Mouse (Mus musculus) thymus, adult 2 months (tissue): Measurements from ENCODE around the gene Ppm1l. TPM values are rescaled to one million over a fixed set of nuclear protein-coding genes. Genes with fewer than 3 reads are reported as not detected.
"Not testable (repeated sequence)": the region's sequence is repeated elsewhere in the genome, so short reads cannot be mapped to it uniquely, and the experiment has no call there.

Source experiments
- DNase-seq: peaks from one replicate; pipeline ENCODE4 v3.0.0; 2021
- H3K27ac ChIP-seq: fragments of 200-500 bp; 2 replicates; pipeline ENCODE4 v1.5.1; 2012; ENCODE audit warnings: low read length, control low read depth; ENCODE audit not compliant: control insufficient read depth, insufficient read depth
- H3K27me3 ChIP-seq: fragments of 200-500 bp; 2 replicates; pipeline ENCODE4 v1.6.1; 2012; ENCODE audit warnings: mild to moderate bottlenecking, low read length, moderate library complexity, mixed read lengths; ENCODE audit not compliant: control insufficient read depth, insufficient read depth
- H3K36me3 ChIP-seq: fragments of 200-500 bp; 2 replicates; pipeline ENCODE4 v1.6.1; 2012; ENCODE audit warnings: mild to moderate bottlenecking, low read length, moderate library complexity; ENCODE audit not compliant: control insufficient read depth, insufficient read depth
- H3K4me1 ChIP-seq: fragments of 200-500 bp; replicated peaks from 2 replicates; pipeline ENCODE4 v1.6.1; 2012; ENCODE audit warnings: low read length; ENCODE audit not compliant: control insufficient read depth, insufficient read depth
- H3K4me3 ChIP-seq: fragments of 200-500 bp; 2 replicates; pipeline ENCODE4 v1.5.1; 2012; ENCODE audit warnings: mild to moderate bottlenecking, low read length, control low read depth, moderate library complexity; ENCODE audit not compliant: control insufficient read depth, insufficient read depth
- CTCF ChIP-seq: fragments of 200-500 bp; IDR thresholded peaks from 2 replicates; pipeline ENCODE4 v1.5.1; 2012; ENCODE audit warnings: mild to moderate bottlenecking, control low read depth, low read length, moderate library complexity, borderline replicate concordance; ENCODE audit not compliant: control insufficient read depth, poor library complexity, insufficient read depth; ENCODE audit errors: extremely low read depth
- POLR2A ChIP-seq: fragments of 200-500 bp; IDR thresholded peaks from 2 replicates; pipeline ENCODE4 v1.6.1; 2012; ENCODE audit warnings: mild to moderate bottlenecking, low read length, control low read depth, moderate library complexity; ENCODE audit not compliant: control insufficient read depth, poor library complexity, insufficient read depth; ENCODE audit errors: extremely low read depth
- WGBS: fragments of 180-500 bp; shearing (Covaris S2); methylation state at CpG from one replicate; pipeline ENCODE4 v1.1.7; 2018; 5-methylcytosine and 5-hydroxymethylcytosine counted together
- polyA plus RNA-seq: library from polyadenylated mRNA; depleted of rRNA; stranded (reverse); fragments of >200 nt; gene quantifications from 2 replicates; pipeline ENCODE4 v1.2.3, GENCODE M21; 2012

Gene Ppm1l
- polyA plus RNA-seq, 1 experiment = 2.6 TPM

- no peaks in the 10 kb centered on the region for H3K4me1 ChIP-seq
- no peaks in the 10 kb centered on the region for H3K36me3 ChIP-seq
- no peak for DNase-seq
- H3K27me3 ChIP-seq = no peaks in the 10 kb centered on the region
- H3K27ac ChIP-seq = no peak overlapping the region
- no peak overlapping the region for H3K4me3 ChIP-seq
- 90% methylated on average over 6 of the region's 6 CpGs for WGBS
- TF ChIP-seq CTCF = no peak
- no peak for TF ChIP-seq POLR2A
Measured at GRCm38 (mm10) chr3:69555511-69555910, 238.8 kb downstream of the Ppm1l start.

DNA sequence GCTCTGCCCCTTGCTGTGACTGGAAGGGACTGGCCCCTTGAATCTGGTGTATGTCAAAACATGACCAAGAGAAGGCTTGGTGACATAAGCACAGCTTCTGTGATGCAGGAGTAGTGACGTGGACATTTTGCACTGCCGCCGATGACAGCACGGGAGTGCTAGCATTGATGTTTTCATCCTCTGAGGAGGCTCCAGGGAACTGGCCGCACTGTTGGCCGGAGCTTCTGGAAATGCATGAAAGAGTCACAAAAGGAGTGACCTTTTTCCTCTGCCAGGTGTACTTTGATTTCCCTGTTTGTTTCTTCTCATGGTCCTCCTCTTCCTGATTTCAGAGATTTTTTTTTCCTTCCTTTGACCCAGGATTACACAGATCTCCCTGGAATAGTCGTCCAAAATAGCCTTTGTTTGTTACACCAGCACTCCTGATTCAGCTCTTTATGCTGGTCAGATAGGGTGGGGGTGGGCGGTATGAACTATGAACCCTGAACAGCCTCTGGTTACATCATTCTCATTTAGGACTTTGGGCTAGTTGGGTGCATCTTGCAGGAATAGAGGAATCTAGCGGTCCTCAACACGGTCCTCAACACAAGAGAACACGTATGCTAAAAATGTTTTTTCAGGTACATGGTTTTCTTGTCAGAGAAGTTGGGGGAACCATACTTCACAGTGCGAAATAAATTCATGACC lies 239.6 kb downstream of the Ppm1l start:
- Histone ChIP-seq H3K36me3 (no peaks in the 10 kb centered on the region), H3K27me3 (no peaks in the 10 kb centered on the region), H3K4me3 (no peak overlapping the region), H3K27ac (no peak overlapping the region), H3K4me1 (no peaks in the 10 kb centered on the region)
- no peak for DNase-seq
- WGBS = 95% methylated on average over 12 of the region's 12 CpGs
- TF ChIP-seq POLR2A (no peak), CTCF (no peak)

- no peak for DNase-seq
- H3K27me3 ChIP-seq = no peaks in the 10 kb centered on the region
- WGBS = 77% methylated on average over 6 of the region's 6 CpGs
- TF ChIP-seq POLR2A (no peak), CTCF (no peak)
- no peak overlapping the region for H3K27ac ChIP-seq
- no peak overlapping the region for H3K4me3 ChIP-seq
- no peaks in the 10 kb centered on the region for H3K36me3 ChIP-seq
- no peaks in the 10 kb centered on the region for H3K4me1 ChIP-seq
Measured at GRCm38 (mm10) chr3:69559316-69559974, 242.8 kb downstream of the Ppm1l start.

GRCm38 (mm10) chr3:69559975-69560330 lies 243.3 kb downstream of the Ppm1l start:
- no peak for DNase-seq
- WGBS = 40% methylated on average over 7 of the region's 7 CpGs

DNA sequence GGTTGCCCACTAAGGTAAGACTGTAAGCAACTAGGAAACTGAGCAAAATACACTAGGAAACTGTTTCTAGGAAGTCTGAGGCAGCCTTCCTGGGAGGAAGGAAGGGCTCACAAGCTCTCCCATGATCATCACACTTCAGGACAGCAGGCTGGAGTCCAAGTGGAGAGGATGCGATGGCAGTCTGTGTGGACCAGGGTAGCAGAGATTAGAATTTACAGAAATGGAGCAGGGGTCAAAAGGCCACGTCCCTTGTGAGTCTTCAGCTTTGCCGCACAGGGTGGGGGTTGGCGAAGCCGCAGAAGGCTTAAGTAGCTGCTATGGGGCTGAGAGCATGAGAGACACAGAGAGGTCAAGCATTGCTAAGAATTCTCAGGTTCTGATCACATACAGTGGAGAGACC lies 245.0 kb downstream of the Ppm1l start:
- H3K27me3 ChIP-seq = no peaks in the 10 kb centered on the region
- no peak for TF ChIP-seq POLR2A
- no peak for TF ChIP-seq CTCF
- H3K4me1 ChIP-seq = no peaks in the 10 kb centered on the region
- no peaks in the 10 kb centered on the region for H3K36me3 ChIP-seq
- no peak overlapping the region for H3K4me3 ChIP-seq
- over 99% methylated on average over 5 of the region's 5 CpGs for WGBS
- no peak overlapping the region for H3K27ac ChIP-seq
- DNase-seq = no peak

More at GRCm38 (mm10) chr3:69559975-69560330, 243.3 kb downstream of the Ppm1l start:
- Histone ChIP-seq H3K4me3 (no peak overlapping the region), H3K36me3 (no peaks in the 10 kb centered on the region), H3K27me3 (no peaks in the 10 kb centered on the region), H3K4me1 (no peaks in the 10 kb centered on the region), H3K27ac (no peak overlapping the region)
- TF ChIP-seq POLR2A (no peak), CTCF (no peak)

GRCm38 (mm10) chr3:69563406-69563805 lies 246.7 kb downstream of the Ppm1l start:
- TF ChIP-seq CTCF = no peak
- TF ChIP-seq POLR2A = no peak
- Histone ChIP-seq H3K27me3 (no peaks in the 10 kb centered on the region), H3K27ac (no peak overlapping the region), H3K36me3 (no peaks in the 10 kb centered on the region), H3K4me1 (no peaks in the 10 kb centered on the region), H3K4me3 (no peak overlapping the region)
- WGBS = 95% methylated on average over 5 of the region's 6 CpGs
- DNase-seq = no peak

DNA sequence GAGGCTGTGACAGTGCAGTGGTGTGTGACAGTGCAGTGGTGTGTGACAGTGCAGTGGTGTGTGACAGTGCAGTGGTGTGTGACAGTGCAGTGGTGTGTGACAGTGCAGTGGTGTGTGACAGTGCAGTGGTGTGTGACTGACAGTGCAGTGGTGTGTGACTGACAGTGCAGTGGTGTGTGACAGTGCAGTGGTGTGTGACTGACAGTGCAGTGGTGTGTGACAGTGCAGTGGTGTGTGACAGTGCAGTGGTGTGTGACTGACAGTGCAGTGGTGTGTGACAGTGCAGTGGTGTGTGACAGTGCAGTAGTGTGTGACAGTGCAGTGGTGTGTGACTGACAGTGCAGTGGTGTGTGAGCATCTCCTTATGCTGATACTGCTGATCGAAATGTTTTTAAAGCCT lies 248.9 kb downstream of the Ppm1l start:
- not testable (repeated sequence) for H3K27me3 ChIP-seq, H3K4me3 ChIP-seq, H3K27ac ChIP-seq, H3K36me3 ChIP-seq, H3K4me1 ChIP-seq, DNase-seq
- WGBS = 94% methylated on average over 1 of the region's 1 CpGs
